Mouse (Mus musculus) gastrocnemius, postnatal 25 days (tissue): ENCODE measurements at regions not wholly inside any gene's neighbourhood (a gene's known extent, or its start where the extent isn't known, plus 50 kb on each side); places are given as distances from the start of the nearest gene placed in this dataset.

ENCODE experiments used
- DNase-seq: peaks from one replicate; pipeline ENCODE4 v3.0.0; 2022

DNA sequence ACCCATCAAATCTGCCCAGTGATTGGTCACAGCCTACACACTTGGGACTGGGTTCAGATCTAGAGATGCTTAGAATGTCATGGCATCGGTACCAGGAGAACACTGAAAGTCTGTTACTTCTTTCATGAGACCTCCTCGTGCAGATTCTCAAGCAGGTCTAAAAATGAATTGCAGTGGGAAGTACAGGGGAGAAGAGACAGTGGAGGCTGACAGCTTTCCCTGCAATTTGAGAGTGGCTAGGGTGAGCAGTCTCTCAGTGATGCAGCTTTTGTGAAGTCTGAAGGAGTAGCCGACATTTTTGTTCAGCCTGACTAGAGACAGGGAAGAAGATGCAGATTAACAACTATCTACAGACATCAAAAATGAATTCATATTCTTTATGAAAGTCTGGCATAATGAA lies 112.5 kb downstream of the Fam198b start:
- no peak for DNase-seq

DNA sequence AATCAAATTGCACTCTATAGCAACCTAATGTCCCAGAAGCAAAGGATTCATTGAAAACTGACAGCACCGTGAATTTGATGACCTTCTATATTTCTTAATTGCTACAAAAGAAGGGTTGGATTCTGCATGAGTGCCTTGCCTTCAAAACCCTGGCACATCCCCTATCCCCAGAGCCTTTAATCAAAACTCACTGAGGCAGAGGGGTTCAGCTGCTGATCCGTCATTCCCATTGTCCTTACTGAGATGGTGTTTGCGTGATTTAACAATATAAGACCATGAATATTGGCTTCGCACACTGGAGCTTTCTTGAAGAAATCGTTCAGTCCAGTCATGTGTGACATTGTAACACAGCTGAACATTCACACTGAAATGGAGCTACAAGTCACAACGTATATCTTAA lies 118.0 kb downstream of the Fam198b start:
- no peak for DNase-seq

DNA sequence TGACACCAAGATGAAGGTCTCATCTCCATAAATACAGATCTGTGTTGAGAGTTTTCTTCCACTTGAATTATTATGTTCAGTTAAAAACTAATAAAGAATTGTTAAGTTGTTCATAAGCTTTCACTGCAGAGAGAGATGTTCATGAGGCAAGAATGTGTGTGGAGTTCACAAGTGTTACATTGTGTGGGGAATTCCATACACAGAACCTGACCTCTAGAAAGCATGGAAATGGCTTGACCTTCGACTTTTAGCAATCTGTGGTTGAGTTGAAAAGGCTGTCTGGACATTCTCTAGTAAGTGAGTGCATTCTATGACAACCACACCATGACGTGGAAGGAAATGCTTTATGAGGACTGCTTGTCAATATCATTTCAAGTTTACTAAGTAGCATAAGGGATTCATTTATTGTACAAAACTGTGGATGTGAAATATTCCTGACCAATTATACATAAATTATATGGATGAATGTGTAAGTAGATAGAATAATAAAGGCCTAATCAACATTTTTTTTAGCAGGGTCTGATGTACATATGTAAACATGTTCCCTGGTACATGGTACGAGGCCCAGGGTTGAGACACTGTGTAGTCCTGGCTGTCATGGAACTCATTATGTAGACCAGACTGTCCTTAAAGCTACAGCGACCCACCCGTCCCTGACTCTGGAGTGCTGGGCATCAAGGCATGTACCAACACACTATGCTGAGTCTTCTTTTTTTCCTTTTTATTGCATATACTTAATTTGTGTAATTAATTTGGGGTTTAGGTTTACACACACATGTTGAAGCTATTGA lies 119.2 kb downstream of the Fam198b start:
- no peak for DNase-seq

DNA sequence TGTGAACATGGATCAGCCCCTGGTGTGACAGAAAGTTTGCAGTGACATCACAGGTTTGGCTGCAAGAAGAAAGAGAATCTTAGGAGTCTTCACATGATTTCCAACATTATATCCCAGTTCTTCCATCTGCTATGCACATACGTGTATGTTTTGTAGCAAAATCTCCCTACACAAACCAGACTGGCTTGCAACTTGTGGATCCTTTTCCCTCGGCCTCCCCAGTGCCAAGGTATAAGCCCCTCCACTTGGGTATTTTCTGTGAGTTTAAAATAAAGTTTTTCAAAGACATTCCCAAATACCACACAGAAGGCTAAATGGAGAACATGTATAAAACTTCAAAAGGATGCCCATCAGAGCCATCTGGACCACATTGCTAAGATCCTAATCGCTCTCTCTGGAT lies 120.2 kb downstream of the Fam198b start:
- no peak for DNase-seq

DNA sequence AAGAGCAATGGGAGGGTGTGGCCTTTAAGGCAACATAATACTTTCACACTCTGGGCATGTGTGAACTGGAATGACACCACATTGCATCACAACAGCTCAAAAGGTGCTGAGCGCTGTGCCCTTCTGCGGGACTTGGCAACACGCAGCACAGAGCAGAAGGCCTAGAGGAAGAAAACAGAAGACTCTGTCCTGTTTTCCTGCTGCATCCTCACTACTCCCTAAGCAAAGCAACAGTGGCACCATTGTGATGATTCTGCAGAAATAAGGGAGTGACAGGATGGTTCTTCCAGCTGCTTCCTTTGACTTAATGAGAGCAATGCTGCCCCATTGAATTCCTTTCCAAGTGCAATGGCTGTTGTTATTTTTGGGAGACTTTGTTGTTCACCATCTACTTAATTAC lies 120.6 kb downstream of the Fam198b start:
- peak; percentile 27 for DNase-seq

DNA sequence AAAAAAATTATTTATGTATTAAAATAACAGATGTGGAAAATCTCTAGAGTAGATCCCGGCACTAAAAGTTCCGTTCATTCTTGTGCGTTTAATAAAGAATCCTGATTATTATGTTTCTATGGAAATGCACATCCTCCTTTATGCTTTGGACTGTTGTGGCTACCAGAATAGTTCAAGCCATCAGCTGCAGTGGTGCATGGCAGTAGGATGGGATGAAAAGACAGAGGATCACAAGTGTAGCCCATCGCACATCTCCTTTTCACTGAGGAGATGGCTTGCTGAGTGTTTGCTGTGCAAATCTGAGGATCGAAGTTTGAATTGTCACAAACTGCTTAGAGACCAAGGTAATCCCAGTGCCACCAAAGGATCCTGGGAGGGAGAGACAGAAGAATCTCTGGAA lies 121.0 kb downstream of the Fam198b start:
- DNase-seq, result no peak

DNA sequence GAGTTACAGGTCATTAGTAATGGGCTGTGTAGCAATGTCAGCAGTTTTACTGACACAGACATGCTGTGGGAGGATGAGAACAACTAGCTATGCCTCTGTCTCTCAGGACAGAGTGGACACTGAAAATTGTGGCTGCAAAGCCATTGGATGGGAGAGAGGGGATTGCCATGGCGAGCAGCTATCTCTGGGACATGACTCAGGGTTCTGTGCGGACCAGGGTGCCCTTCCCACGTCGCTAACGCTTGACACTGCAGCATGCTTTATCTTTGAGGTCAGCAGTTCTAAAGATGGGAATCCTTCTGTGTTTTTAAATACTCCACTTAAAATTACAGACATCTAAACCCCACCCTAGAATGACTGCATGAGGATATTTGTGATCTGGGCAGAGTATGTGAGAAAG lies 121.9 kb downstream of the Fam198b start:
- no peak for DNase-seq

DNA sequence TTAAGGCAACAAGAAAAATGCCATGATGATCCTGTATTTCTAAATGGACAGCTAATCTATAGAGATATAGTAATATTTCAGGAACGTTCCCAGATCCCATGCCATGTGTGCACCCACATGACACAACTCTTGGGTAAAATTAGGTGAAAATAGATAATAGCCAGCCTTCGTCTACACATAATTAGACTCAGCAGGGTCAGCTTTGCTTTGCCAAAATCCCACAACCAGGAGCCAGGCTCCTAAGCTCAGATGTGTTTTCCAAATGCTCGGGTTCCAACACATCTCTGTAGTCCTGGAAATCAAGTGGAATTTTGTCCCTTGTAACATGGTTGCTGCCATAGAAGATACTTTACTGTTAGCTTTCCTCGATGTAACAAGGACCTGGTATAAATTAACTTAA lies 122.7 kb downstream of the Fam198b start:
- no peak for DNase-seq

DNA sequence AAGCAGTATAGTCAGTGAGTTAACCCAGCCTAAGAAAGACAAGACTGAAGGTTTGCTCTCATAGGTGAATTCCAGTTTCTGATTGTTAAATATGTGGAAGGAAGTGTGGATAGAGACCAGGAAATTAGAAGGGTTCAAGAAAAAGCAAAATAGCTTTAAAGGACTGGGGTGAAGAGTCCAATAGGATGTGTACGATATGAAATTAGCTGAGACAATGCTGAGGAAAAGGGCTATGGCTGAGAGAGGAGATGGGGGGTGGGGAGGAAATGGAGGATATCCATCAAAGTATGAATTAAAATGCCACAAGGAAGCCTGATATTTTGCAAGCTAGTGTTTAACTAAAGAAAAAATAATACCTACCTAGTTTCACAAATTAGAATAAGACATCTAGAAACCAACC lies 124.9 kb downstream of the Fam198b start:
- DNase-seq, result no peak

DNA sequence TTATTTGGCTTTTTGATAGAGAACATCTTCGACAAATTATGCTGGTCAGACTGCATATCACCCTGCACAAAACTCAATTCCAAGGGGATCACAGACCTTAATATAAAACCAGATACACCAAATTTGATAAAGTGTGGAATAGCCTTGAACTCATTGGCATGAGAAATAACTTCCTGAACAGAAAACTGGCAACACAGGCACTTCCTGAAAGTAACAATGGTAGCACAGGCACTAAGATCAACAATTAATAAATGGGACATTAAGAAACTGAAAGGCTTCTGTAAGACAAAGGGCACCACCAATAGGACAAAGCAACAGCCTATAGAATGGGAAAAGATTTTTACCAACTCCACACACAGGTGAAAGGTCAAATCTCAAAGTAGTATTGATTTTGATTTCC lies 141.5 kb downstream of the Fam198b start:
- no peak for DNase-seq

DNA sequence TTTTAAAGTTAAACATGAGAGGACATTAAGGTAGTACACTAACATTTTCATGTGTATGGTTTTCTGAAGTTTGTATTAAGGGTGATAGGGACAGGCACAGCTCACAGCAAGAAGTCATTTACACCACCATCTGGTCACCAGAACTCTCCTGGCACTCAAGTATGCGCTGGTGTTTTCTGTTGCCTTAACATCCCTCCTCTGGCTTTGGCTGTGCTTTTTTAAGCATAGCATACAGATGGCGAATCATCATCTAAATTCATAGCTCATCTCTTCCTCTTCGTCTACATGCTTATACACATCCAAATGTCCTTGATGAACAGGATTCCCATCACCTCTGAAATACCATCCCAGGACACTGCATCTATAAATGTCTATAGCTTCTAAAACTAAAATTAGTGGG lies 148.7 kb downstream of the Fam198b start:
- DNase-seq, result no peak

DNA sequence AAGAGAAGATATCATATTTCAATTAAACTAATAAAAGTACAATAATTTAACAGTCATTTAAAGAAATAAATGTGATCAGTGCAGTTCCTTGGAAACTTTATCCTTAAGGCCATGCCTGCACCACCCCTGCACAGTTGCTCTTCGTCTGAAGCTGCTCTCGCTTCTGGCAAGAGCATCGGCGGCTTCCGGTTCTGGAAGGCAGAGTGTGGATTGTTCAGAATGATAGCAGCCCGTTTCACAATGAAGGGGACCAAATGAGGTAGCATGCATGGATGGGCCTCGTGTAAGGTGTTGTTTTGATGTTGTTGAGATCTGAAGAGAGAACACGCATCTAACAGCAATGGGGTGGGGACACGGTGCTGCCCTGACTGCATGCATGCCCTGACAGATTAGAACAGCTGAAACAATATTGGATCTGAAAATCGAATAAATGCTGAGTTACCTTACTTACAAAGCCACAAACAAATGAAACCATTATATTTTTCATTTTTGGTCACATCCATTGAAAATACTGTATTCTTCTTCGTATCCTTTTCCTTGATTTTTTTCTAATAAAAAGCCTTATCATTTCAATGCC lies 154.3 kb downstream of the Fam198b start:
- no peak for DNase-seq

DNA sequence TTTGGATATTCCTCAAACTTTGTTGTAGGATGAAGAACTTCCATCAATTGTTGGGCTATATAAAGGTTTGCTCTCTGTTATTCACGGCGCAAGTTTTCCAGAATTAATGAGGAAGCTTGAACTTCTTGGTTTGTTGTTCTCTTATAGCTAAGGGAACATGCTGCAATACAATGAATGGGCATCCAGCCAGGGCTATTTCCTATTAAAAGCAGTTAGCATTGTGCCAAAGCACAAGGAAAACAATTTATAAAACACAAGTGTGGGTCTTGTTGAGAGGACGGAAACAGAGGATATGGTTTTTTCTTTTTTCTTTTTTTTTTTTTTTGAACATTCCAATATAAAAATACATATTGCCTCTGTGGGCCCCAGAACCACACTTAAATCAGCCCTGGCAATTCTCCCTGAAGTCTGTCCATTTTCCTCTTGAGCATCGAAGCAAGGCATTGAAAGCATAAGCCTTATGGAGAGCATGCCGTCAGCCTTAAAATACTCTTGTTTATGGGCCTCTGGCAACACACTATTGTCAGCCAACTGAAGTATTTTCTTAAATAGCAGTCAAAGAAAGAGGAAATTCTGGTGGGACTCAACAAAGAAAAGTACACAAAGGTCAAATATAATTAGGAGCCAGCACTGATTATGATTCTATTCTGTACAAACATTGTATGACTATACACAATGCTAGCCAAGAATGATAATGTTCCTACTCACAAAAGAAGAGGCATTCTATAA lies 158.6 kb downstream of the Fam198b start:
- DNase-seq, result no peak

DNA sequence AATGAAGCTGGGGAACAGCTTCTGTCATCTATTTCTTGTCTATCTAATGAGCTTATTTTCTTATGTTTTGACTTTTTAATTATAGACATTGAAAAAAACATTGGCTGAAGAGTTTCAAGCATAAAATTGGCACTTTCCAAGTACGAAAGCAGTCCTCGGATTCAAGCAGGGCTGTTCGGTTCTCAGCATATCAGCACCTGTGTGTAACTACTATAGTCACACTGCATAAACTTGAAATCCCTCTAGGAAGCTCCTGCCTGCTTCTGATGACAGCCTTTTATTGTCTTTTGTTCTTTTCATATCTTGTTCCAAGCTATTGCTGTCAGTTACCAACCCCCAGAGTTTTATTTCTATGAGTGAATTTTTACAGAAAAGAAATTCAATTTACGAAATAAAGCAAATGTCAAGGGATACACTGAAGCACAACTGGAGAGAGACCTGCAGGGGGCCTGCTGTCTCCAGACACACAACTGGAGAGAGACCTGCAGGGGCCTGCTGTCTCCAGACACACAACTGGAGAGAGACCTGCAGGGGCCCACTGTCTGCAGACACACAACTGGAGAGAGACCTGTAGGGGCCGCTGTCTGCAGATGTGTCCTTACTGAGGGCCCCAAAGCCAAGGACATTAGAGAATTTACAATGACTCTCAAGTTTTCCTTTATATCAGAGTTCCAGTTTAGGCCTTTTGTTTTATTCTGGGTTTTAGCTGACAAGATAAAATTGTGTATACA lies 165.3 kb downstream of the Fam198b start:
- DNase-seq, result no peak

DNA sequence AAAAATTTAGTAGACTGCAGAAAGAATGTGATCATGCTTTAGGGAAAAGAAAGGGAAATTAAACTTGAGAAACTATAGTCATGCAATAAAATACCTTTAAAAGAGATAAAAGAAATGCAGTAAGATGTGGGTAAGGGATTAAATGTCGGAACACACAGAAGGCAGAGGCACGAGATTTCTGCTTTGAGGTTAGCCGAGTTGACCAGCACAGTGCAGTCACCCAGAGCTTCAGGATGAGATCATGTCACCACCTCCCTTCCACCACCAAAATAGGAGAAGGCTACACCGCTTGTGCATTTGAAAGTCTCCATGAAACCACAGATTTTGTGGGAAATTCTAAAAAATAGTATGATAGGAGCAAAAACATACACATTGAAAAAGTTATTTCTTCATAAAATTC lies 166.6 kb downstream of the Fam198b start:
- no peak for DNase-seq

DNA sequence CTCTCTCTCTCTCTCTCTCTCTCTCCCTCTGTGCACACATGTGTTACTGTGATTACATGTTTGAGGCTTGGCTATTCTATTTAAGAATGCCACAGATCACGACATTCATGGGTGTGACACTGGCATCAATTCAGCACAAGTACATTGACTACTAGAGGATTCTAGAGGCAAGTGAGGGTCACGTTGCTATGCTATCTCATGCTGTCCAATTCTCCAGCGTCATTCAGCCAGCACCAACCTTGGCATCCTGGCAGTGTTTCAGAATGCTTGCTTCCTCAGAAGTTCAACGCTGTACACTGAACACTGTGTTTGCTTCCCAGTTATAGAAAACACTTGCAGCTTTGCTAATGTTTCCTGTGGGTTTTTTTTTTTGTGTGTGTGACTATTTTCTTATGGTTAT lies 167.6 kb downstream of the Fam198b start:
- DNase-seq, result no peak

DNA sequence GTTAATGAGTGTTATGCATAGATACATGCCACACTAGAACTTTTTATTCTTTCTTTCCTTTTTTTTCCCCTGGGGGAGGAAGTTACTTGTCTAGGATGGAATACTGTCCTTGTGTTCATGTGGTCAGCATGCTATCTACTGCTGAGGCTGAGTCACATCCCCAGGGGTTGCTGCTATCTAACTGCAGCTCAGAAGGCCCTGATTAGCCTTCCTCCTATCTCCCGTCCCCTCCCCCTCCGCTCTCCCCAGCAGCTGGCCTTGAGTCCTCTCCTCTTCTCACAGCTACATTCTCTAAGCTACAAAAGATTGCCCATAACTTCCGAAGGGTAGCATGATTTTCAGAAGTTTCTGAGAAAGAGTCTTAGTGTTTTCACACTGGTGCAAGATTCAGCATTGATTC lies 168.5 kb downstream of the Fam198b start:
- DNase-seq, result no peak

DNA sequence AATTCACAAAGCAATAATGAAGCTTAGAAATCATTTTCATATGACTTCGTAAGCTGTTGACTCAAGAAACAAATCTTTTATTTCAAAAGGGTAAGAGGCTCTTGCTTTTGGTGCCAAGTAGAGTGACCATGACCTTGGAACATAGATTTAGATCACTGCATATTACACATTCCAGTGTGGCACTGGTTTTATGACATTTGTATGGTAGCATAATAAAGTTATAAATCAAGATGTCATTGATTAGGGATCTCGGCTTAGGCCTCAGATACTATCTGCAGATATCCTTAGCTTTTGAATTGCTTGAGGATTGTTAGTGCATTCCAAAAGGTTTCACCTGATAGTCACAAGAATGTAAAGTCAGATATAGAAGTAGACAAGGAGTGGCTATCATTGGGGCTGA lies 169.1 kb downstream of the Fam198b start:
- no peak for DNase-seq

DNA sequence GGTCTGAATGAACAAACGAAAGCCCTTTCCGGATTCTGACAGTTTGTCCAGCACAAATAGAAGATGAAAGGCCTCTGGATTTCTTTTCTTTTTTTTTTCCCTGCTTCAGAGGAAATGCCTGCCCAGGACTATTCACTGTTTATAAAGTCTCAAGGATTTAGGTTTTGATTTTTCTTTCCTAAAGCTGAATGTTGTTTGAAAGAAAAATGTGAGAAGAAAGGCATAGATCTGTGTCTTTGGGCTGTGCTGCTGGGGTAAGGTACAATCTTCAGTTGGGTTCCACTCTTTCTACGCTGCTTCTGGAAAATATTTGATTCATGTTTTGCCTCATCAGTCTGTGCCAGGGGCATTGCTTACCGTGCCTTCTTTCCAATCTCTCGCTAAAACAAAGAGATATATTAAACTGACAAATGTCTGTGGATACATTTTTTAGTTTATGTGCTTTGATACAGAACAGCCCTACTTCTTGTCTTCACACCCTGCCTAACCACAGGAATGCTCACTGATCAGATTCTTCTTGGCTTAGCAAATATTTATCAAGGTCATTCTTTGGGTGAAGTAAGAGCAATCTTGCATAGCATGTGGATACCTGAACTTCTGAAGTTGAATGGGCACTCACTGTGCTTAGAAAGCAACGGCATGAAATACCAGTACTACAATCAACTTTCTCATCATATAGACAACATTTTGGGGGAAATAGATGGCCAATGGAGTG lies 172.5 kb downstream of the Fam198b start:
- DNase-seq, result no peak

DNA sequence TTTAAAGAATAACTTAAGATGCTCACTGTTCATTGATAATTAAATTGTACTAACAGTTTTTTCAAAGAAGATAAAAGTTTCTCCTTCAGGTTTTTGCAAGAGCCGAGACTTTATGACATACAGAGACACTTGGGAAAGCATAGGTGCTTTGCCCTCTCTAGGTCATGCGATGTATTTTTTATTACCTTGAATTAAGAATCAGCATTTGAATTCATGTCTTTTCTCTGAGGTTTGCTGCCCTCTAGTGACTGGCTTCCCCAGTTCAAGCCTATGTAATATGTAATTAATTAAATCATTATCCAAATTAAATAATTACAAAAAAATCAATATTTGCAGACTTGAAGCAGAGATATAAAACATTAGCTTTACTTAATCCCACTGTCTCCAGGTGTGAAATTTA lies 174.4 kb downstream of the Fam198b start:
- no peak for DNase-seq

DNA sequence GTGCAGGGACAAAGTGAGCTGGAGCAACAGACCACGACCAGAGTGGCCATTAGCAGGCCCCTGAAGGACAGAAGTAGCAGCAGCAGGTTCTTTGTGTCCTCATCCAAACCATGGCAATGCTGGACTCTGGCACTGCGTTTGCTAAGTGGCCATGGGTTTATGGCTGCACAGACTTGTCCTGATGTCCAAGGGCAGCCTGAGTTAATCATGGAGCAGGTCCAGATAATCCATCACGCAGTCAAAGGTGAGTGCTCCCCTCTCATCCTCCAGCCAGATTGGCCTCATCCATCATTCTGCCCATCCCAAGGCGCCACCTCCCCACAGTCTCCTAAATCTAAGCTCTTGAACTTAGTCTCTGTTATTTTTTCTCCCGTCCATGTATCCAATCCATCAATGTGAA lies 186.4 kb downstream of the Fam198b start:
- DNase-seq, result no peak

DNA sequence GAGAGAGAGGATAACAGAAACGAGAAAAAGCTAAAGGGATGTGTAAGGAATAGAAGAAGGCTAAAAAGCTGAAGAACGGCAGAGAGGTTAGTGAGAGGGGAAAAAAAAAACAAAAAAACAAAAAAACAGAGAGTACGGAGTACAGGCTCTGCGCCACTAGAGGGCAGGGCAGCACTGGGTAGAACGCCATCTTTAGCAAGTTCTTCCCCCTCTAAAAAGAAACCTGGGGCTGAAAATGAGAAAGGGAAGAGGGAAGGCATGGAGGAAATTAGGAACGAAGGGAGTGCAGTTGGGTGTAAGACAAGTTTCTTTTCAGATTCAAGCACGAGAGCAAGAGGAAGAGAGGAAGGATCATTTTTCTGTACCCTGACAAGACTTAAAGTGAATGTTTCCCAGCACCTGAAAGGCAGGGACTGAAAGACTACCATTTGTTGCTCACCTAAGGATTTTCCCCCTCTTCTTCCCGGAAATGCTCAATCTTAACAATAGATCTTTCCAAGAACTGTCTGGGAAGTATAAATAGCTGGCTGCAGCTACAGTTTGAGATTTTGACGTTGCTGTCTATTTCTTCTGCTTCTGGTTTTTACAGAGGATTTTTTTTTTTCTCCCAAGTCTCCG lies 195.6 kb downstream of the Fam198b start:
- peak; percentile 12 for DNase-seq
